Mouse (Mus musculus): Measurements from ENCODE around the gene Pard6a.

The Pard6a gene

GRCm38 (mm10) chr8:105700966-105701824 is at the start of gene Pard6a, which contains the start of gene Acd:
Pard6a (plus strand) TSS chr8:105701148.
Acd (minus strand) TSS chr8:105701102.
- DNase-seq (ENCODE audit: low spot score in 2 of 2), result peak; percentile 92 to 94

DNA sequence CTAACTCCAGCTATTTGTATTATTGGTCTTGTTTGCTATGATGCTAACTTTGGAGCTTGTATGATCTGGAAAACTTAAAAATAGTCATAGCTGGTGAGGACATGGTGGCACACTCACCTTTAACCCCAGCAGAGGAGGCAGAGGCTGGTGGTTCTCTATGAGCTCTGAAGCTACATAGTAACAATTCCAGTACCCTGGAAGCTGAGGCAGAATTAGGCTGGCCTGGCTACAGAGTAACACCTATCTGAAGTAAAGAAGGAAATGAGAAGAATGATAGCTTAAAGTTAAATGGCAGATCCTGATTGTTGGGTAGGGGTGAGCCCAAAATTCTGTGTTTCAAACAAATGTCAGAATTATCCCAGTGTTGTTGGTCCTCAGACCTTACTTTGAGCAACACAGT is 43.3 kb upstream of the Pard6a start:
- DNase-seq (ENCODE audit: low spot score in 2 of 2), result no peak

- no peak for DNase-seq (ENCODE audit: low spot score in 2 of 2)
Measured at GRCm38 (mm10) chr8:105661167-105661566, 39.8 kb upstream of the Pard6a start.

- DNase-seq (ENCODE audit: low spot score in 2 of 2), result no peak
Measured at GRCm38 (mm10) chr8:105677891-105678290, 23.1 kb upstream of the Pard6a start.

GRCm38 (mm10) chr8:105685325-105685724 is 15.6 kb upstream of the Pard6a start:
- DNase-seq (ENCODE audit: low spot score in 2 of 2), result no peak

GRCm38 (mm10) chr8:105685796-105686308 is 15.1 kb upstream of the Pard6a start, which contains the start of gene Carmil2:
Carmil2 (plus strand) TSS chr8:105686274.
- DNase-seq (ENCODE audit: low spot score in 2 of 2), result no peak

GRCm38 (mm10) chr8:105686551-105686950 is 14.4 kb upstream of the Pard6a start:
- no peak for DNase-seq (ENCODE audit: low spot score in 2 of 2)

- no peak for DNase-seq (ENCODE audit: low spot score in 2 of 2)
Measured at GRCm38 (mm10) chr8:105687512-105687911, 13.4 kb upstream of the Pard6a start.

DNA sequence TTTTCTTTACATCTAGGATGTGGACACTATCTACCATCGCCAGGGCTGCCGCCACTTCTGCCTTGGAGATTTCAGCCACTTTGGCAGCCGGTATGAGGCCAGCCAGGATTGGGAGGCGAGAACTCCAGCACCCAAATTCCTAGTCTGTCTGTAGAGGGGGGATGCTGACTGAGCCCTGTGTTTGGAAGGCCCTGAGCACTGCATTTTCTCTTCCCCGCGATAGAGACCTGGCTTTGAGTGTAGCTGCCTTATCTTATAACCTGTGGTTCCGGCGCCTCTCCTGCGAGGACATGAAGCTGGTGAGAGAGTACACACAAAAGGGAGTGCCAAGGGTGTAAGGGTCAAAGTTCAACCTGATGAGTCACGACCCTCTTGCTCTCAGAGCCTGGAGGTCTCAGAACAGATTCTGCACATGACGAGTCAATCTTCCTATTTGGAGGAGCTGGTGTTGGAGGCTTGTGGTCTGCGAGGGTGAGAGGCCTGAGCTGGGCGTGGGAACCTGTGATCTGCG is 12.7 kb upstream of the Pard6a start:
- no peak for DNase-seq (ENCODE audit: low spot score in 2 of 2)

- DNase-seq (ENCODE audit: low spot score in 2 of 2), result no peak
Measured at GRCm38 (mm10) chr8:105689256-105689982, 11.5 kb upstream of the Pard6a start.

GRCm38 (mm10) chr8:105689983-105690360 is 11.0 kb upstream of the Pard6a start:
- DNase-seq (ENCODE audit: low spot score in 2 of 2), result no peak

DNA sequence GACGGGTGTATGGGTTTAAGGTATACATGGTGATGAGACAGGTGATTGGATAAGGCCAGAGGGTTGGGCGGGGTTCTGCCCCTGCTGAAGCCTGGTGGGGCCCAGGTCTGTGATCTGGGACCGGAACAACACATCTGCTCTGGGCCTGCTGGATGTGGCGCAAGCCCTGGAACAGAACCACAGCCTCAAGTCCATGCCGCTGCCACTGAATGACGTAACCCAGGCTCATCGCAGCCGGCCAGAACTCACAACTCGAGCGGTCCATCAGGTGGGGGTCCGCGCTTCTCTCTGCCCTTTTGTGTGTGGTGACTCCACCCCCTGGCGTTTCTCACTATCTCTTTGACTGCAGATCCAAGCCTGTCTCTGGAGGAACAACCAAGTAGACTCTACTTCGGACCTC is 10.0 kb upstream of the Pard6a start:
- no peak for DNase-seq (ENCODE audit: low spot score in 2 of 2)

DNA sequence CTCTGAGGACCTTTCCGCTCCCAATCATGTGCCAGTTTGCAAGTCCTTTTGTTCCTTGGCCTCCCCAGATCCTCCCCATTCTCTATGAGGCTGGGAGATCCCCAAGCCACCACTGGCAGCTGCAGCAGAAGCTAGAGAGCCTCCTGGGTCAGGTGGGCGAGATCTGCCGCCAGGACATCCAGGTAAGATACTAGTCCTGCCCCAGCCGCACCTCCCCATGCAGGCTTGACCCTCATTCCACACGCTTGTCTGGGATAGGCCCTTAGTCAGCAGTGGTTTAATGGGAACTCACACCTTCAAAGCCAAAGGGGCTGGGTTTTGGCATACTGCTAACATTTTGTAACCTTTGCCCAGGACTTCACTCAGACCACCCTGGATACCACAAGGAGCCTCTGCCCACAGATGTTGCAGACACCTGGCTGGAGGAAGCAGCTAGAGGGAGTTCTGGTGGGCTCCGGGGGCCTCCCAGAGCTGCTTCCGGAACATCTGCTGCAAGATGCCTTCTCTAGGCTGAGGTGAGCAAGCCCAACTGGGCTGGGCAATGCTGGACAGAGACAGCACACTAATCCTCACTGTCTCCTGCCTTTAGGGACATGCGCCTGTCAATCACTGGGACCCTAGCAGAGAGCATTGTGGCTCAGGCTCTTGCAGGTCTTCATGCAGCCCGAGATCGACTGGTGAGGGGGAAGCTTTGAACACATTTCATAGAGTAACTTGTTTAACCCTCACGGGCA is 8.3 kb upstream of the Pard6a start:
- no peak for DNase-seq (ENCODE audit: low spot score in 2 of 2)

- DNase-seq (ENCODE audit: low spot score in 2 of 2), result peak; percentile 60 to 61
Measured at GRCm38 (mm10) chr8:105693648-105694047, 7.3 kb upstream of the Pard6a start.

DNA sequence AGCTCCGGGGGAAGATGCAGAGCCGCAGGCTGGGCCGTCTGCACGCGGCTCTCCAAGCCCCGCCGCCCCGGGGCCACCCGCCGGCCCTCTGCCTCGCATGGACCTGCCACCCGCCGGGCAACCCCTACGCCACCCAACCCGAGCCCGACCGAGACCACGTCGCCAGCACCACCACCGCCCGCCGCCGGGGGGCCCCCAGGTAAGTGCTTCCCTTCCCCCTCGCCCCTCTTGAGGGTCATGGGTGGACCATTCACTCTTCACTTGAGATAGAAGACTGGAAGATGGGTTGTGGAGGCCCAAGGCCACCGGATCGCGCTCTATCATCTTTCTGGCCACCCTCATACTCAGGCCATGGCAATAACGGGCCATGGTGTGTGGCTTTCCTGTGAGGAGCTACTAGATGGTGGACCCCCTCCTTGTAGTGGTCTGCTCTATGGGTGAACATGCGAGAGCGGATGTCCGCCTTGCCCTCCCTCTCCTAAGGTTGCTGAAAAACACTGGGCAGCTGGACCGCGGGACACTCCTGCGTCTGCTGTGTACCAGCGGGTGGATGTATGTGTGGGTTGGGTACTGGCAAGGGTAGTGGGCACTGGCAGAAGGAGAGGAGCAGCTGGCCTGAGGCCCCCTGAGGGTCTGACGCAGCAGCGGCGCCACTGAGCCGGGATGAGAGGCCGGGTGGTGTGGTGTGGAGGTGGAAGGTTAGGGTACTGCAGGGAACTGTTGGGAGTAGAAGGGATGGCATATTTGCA is 6.7 kb upstream of the Pard6a start:
- no peak for DNase-seq (ENCODE audit: low spot score in 2 of 2)

GRCm38 (mm10) chr8:105695080-105695780 is 5.7 kb upstream of the Pard6a start:
- no peak for DNase-seq (ENCODE audit: low spot score in 2 of 2)

DNA sequence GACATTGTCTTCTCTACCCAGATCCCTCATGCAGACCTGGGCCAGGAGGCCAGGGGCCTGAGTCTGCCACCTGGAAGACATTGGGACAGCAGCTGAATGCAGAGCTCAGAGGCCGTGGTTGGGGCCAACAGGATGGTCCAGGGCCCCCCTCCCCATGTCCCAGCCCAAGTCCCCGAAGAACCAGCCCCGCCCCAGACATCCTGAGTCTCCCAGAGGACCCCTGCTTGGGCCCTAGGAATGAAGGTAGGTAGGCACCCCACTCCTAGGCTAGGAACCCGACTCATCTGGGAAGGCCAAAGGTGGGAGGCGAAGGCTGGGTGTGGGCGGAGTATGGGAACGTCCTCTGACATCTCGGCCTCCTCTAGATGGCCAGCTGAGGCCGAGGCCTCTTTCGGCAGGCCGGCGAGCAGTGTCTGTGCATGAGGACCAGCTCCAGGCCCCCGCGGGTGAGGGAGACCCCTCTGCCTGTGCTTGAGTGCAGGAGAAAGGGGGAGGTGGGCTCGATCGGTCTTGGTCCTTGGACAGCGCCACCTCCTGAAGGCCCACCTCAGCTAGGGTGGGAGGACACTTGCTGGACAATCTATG is 3.7 kb upstream of the Pard6a start:
- no peak for DNase-seq (ENCODE audit: low spot score in 2 of 2)

- DNase-seq (ENCODE audit: low spot score in 2 of 2), result no peak
Measured at GRCm38 (mm10) chr8:105698734-105699133, 2.2 kb upstream of the Pard6a start.

DNA sequence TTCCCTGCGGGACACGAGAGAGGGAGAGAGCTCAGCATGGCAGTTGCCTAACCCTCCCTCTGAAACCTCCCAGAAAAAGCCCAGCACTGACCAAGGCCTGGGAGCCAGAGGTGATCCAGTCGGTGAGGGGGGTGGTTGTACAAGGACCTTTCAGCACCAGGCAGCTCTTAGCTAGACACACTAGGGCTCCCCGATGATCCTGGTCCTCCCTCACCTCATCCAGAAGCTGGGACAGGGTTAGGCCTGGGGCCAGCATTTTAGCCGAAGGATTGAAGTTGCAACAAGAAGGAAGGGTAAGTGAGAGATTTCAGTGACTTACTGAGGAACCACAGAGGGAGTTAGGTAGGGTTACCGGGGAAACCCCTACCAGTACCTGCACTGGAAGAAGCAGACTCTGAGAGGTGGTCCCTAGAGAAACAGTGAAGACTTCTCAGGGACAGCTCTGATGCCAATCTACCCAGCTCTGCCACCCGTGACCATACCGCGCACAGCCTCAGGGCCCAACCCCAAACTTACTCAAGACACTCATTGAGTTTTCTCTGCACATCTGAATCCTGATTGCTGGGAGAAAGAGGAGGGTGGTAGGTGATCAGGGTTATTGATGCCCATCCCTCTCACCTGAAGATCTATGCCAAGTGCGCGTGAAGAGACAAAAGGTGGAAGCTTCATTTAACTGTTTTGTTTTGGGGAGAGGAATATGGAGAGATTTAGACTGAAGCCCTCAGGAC is 1.3 kb upstream of the Pard6a start:
- no peak for DNase-seq (ENCODE audit: low spot score in 2 of 2)
